Mouse (Mus musculus): Measurements from ENCODE around the gene Fibp.

GRCm38 (mm10) chr19:5455037-5455436 is 5.4 kb upstream of the Fibp start:
- TF ChIP-seq CTCF (IDR thresholded peaks at IDR 0.05): no peak
- no peak for TF ChIP-seq EP300 (IDR thresholded peaks at IDR 0.05)
